Mouse (Mus musculus): ENCODE results near the gene Nlgn1.

DNA sequence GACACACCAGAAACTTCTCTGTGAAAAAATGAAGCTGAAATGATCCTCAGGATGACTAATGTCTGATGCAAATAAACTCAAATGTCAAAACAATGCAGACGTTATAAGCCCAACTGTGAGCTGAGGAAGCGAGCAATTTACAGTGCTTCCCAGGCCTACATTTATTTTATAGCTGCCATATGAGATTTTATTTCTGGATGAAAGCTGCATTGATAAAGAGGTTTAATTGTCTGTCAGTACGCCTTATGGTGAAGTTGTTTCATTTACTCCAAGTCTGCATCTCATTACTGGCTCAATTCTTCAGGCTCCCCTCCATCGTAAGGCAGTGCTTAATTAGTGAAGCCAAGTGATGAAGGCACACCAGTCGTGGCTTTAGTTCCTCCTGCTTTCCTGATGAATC is 734.7 kb downstream of the Nlgn1 start:
- TF ChIP-seq CTCF (IDR thresholded peaks at IDR 0.05; ENCODE audit: low read depth, low read length): no peak
- no peak for TF ChIP-seq POLR2A (IDR thresholded peaks at IDR 0.05; ENCODE audit: insufficient read depth, low read length)

All from ES-Bruce4 (cell line).